Mouse (Mus musculus) cortical plate, adult 2 months (tissue): ENCODE results near the gene Chid1.

Source experiments
- CTCF ChIP-seq: fragments of 200-500 bp; IDR thresholded peaks from 2 replicates; pipeline ENCODE4 v1.5.1; 2011; ENCODE audit warnings: mild to moderate bottlenecking, control low read depth, low read length; ENCODE audit not compliant: insufficient read depth; ENCODE audit errors: extremely low read depth
- POLR2A ChIP-seq: fragments of 200-500 bp; IDR thresholded peaks from 2 replicates; pipeline ENCODE4 v1.6.1; 2011; ENCODE audit warnings: mild to moderate bottlenecking, low read length, control low read depth; ENCODE audit not compliant: insufficient read depth; ENCODE audit errors: extremely low read depth

DNA sequence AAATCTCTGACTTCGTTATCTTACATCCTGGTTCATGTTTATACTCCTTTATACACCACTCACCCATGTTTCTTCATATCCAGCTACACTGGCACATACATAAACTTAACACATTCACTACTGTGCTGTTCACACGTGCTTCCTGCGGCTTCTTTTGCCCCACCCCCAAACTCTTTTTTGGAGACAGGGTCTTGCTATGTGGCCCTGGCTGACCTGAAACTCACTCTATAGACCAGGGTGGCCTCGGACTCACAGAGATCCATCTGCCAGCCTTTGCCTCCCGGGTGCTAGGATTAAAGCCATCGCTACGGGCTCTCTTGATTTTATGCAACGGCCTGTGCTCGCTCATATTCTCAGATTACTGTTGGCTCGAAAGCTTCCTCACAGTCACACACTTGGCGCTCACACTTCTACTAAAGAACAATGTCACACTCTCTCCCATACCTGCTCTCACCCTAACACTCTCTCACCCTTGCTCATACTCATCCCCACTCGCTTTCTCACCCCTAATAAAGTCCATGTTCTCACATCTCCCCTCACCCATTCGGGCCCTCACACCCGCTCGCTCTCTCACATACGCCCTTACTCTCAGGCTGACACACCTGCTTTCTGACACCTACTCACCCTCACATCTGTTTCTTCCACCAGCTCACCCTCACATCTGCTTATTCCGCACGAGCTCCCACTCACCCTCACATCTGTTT lies 653 bp downstream of the Chid1 start:
- TF ChIP-seq CTCF (no peak), POLR2A (no peak)
